Mouse (Mus musculus): ENCODE results near the gene Rsph1.

DNA sequence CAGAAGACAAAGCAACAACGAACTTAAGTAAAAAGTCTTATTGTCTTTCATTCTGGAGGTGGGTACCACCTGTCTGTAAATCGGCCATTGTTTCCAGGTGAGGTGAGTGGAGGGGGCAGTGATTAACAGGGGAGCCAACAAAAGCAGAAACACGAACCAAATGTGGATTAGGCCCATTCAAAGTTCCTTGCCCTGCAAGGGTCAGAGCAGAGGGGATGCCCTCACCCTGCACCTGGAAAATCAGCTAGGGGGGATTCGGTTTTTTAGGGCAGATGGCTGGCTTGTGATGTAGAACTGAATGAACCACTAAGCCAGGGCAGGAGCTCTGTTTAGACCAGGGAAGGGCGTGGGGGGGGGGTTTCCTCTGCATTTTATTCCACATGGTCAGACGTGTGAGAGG, 12.8 kb downstream of the Rsph1 start:
- no peak for TF ChIP-seq CTCF (IDR thresholded peaks at IDR 0.05; ENCODE audit: borderline replicate concordance, control insufficient read depth, extremely low read depth, insufficient read depth, low read length, poor library complexity)
- TF ChIP-seq POLR2A (IDR thresholded peaks at IDR 0.05; ENCODE audit: control insufficient read depth, extremely low read depth, insufficient read depth, low read length, poor library complexity) = no peak

All from thymus, adult 2 months (tissue).